23 mouse cellular contexts compared by ENCODE assay signal in the genomic region with DNA sequence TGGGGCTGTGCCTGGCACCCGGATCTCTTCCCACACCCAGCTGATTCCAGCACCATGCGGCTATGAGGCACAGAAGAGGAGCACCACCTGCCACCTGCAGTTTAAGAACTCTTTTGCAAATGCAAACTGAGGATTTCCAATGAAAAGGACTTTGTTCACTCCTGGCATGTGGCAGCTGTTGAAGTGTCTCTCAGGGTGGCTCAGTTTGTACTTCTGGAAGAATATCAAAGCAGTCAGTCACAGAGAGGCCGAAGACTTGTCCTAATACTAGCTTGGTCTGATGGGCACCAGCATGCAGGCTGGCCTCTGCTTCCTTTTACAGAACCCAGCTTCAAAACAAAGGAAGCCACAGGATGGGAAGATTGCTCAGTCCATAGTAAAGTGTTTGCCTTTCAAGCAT.
DNase-seq lines count a peak whose midpoint lies in the region; ATAC-seq and TF ChIP-seq lines count a peak whose summit lies in the region.
"Had no signal": no experiment of that assay in that cellular context is flagged by ENCODE, and none has a peak within 500 bp of the region (broad histone marks: within the 10 kb centered on the region; RNA-seq: fewer than 3 reads in every experiment).

No protein-coding gene starts in this region.

- H3K9ac ChIP-seq in forebrain, postnatal 0 days, result no peak overlapping the region
- no peak overlapping the region for H3K9ac ChIP-seq in forebrain, embryonic 14.5 days (ENCODE audit: low read length)
- no peak overlapping the region for H3K9ac ChIP-seq in lung, embryonic 16.5 days (ENCODE audit: low read length)
- H3K9ac ChIP-seq: hindbrain, embryonic 15.5 days; limb, embryonic 13.5 days; liver, embryonic 15.5 days; midbrain, embryonic 12.5 days; neural tube, embryonic 15.5 days had no signal

- DNase-seq in forebrain, postnatal 0 days, result no peak
- no peak for DNase-seq in forebrain, embryonic 14.5 days (ENCODE audit: low spot score)
- peak; percentile 20 to 54 for DNase-seq in kidney, adult 8-10 months
- DNase-seq in kidney, postnatal 10 days, result no peak
- DNase-seq in lung, postnatal 4 days, result no peak
- peak; percentile 15 for DNase-seq in R1 (ENCODE audit: low read depth, low spot score)
- DNase-seq in retina, postnatal 1 day, result no peak
- DNase-seq: adrenal gland, postnatal 36 days; cerebellum, adult 8-10 months; heart, adult 18-20 months; heart, postnatal 36 days; layer of hippocampus, postnatal 36 days; right cerebral cortex, postnatal 4 days had no signal

- ATAC-seq in forebrain, postnatal 0 days, result peak; percentile 32; the same call in 1 of the 2 replicates
- ATAC-seq in forebrain, embryonic 14.5 days, result no peak; the same call in 1 of the 2 replicates
- peak; percentile 74 for ATAC-seq in lung, embryonic 16.5 days (ENCODE audit: low read depth)
- ATAC-seq: forebrain, embryonic 16.5 days; intestine, embryonic 16.5 days had no signal

- TF ChIP-seq CTCF in forebrain, postnatal 0 days (IDR thresholded peaks at IDR 0.05; ENCODE audit: low read depth), result no peak

- H3K27me3 ChIP-seq in forebrain, postnatal 0 days (ENCODE audit: insufficient read depth, low read length), result no peaks in the 10 kb centered on the region
- H3K27me3 ChIP-seq in forebrain, embryonic 14.5 days (replicated peaks; ENCODE audit: control insufficient read depth, insufficient read depth, low read length), result no peaks in the 10 kb centered on the region
- no peaks in the 10 kb centered on the region for H3K27me3 ChIP-seq in lung, embryonic 16.5 days (ENCODE audit: control insufficient read depth, insufficient read depth, low read depth, low read length)
- H3K27me3 ChIP-seq: hindbrain, embryonic 15.5 days; limb, embryonic 13.5 days; liver, embryonic 15.5 days; midbrain, embryonic 12.5 days; neural tube, embryonic 15.5 days had no signal

- no peak overlapping the region for H3K4me3 ChIP-seq in forebrain, postnatal 0 days (ENCODE audit: low read depth, low read length)
- no peak overlapping the region for H3K4me3 ChIP-seq in forebrain, embryonic 14.5 days (ENCODE audit: low read depth, low read length)
- H3K4me3 ChIP-seq in lung, embryonic 16.5 days (ENCODE audit: low read length), result no peak overlapping the region
- H3K4me3 ChIP-seq: erythroblast, embryonic 14.5 days; hindbrain, embryonic 15.5 days; limb, embryonic 13.5 days; liver, embryonic 15.5 days; midbrain, embryonic 12.5 days; neural tube, embryonic 15.5 days had no signal

- no peak overlapping the region for H3K4me2 ChIP-seq in forebrain, postnatal 0 days (ENCODE audit: low read depth)
- no peak overlapping the region for H3K4me2 ChIP-seq in forebrain, embryonic 14.5 days (ENCODE audit: low read length)
- no peak overlapping the region for H3K4me2 ChIP-seq in lung, embryonic 16.5 days (ENCODE audit: low read depth, low read length)
- H3K4me2 ChIP-seq: hindbrain, embryonic 15.5 days; limb, embryonic 13.5 days; liver, embryonic 15.5 days; midbrain, embryonic 12.5 days; neural tube, embryonic 15.5 days had no signal

- WGBS in forebrain, postnatal 0 days, result 37% methylated on average over 3 of the region's 3 CpGs
- 61% methylated on average over 3 of the region's 3 CpGs for WGBS in forebrain, embryonic 14.5 days
- WGBS in lung, embryonic 16.5 days, result 36% methylated on average over 3 of the region's 3 CpGs

- H3K27ac ChIP-seq in forebrain, postnatal 0 days (ENCODE audit: low read depth, low read length), result no peak overlapping the region
- no peak overlapping the region for H3K27ac ChIP-seq in forebrain, embryonic 14.5 days (ENCODE audit: low read depth, low read length)
- peak overlapping the region; percentile 39 for H3K27ac ChIP-seq in lung, embryonic 16.5 days (ENCODE audit: low read length)
- H3K27ac ChIP-seq: hindbrain, embryonic 15.5 days; limb, embryonic 13.5 days; liver, embryonic 15.5 days; midbrain, embryonic 12.5 days; neural tube, embryonic 15.5 days had no signal

- H3K36me3 ChIP-seq in forebrain, postnatal 0 days (ENCODE audit: insufficient read depth), result peaks cover 67% of the 10 kb centered on the region
- H3K36me3 ChIP-seq in forebrain, embryonic 14.5 days (ENCODE audit: control insufficient read depth, insufficient read depth, low read length), result peaks cover 70% of the 10 kb centered on the region
- peaks cover 35% of the 10 kb centered on the region for H3K36me3 ChIP-seq in lung, embryonic 16.5 days (ENCODE audit: control insufficient read depth, insufficient read depth, low read length)
- H3K36me3 ChIP-seq: G1E had no signal

- H3K9me3 ChIP-seq in forebrain, postnatal 0 days (ENCODE audit: low read length), result no peaks in the 10 kb centered on the region
- no peaks in the 10 kb centered on the region for H3K9me3 ChIP-seq in forebrain, embryonic 14.5 days (replicated peaks; ENCODE audit: control insufficient read depth, low read length)
- no peaks in the 10 kb centered on the region for H3K9me3 ChIP-seq in lung, embryonic 16.5 days (ENCODE audit: control insufficient read depth, low read length)
- H3K9me3 ChIP-seq: G1E; hindbrain, embryonic 15.5 days; limb, embryonic 13.5 days; liver, embryonic 15.5 days; midbrain, embryonic 12.5 days; neural tube, embryonic 15.5 days had no signal

- H3K4me1 ChIP-seq in forebrain, postnatal 0 days (ENCODE audit: insufficient read depth), result 0 out of 2 replicates have a peak, but pooled peaks cover 6% of the 10 kb centered on the region
- no peaks in the 10 kb centered on the region for H3K4me1 ChIP-seq in forebrain, embryonic 14.5 days (ENCODE audit: control insufficient read depth, insufficient read depth, low read length)
- H3K4me1 ChIP-seq in lung, embryonic 16.5 days (replicated peaks; ENCODE audit: control insufficient read depth, insufficient read depth, low read length), result peaks cover 4% of the 10 kb centered on the region; the same call in 1 of the 2 replicates
- H3K4me1 ChIP-seq: limb, embryonic 13.5 days; liver, embryonic 15.5 days; midbrain, embryonic 12.5 days had no signal

Comparison
In these comparisons a context has a peak if more than half of its experiments do, and no peak if none do; other contexts are left out.
1. DNase-seq: peak in kidney, adult 8-10 months (2 of 2) and R1 (single experiment); none in forebrain, postnatal 0 days (single experiment), forebrain, embryonic 14.5 days (single experiment), kidney, postnatal 10 days (single experiment), lung, postnatal 4 days (0 of 2) and retina, postnatal 1 day (single experiment).